Mouse (Mus musculus) spleen, embryonic (tissue): ENCODE measurements at regions not wholly inside any gene's neighbourhood (a gene's known extent, or its start where the extent isn't known, plus 50 kb on each side); places are given as distances from the start of the nearest gene placed in this dataset.

ENCODE experiments used
- CTCF ChIA-PET: fragments of 350-600 bp; sonication (Branson Sonifier 250); formaldehyde crosslinking; loops from one replicate; lab custom pipeline; 2022; lab: Charles Lee

GRCm38 (mm10) chr10:9168725-9169124 is 282.9 kb upstream of the Sash1 start:
- CTCF ChIA-PET: no interaction called here

GRCm38 (mm10) chr10:9166017-9166416 is 280.1 kb upstream of the Sash1 start:
- CTCF ChIA-PET: no interaction called here

GRCm38 (mm10) chr10:9165598-9165997 is 279.7 kb upstream of the Sash1 start:
- CTCF ChIA-PET: no interaction called here

GRCm38 (mm10) chr10:9164333-9164732 is 278.5 kb upstream of the Sash1 start:
- CTCF ChIA-PET: no interaction called here

- CTCF ChIA-PET: interaction anchor here (0.7 kb wide), 1 partner anchor 495 kb away, joined by 3 read pairs; no protein-coding TSS in a partner anchor
Observed at GRCm38 (mm10) chr10:9161597-9161996, 275.7 kb upstream of the Sash1 start.

- CTCF ChIA-PET: no interaction called here
Observed at GRCm38 (mm10) chr10:9157299-9158215, 271.7 kb upstream of the Sash1 start.

- CTCF ChIA-PET: no interaction called here
Observed at GRCm38 (mm10) chr10:9136099-9136498, 250.2 kb upstream of the Sash1 start.

- CTCF ChIA-PET: no interaction called here
Observed at GRCm38 (mm10) chr10:9134293-9135021, 248.6 kb upstream of the Sash1 start.

- CTCF ChIA-PET: no interaction called here
Observed at GRCm38 (mm10) chr10:9130061-9130460, 244.2 kb upstream of the Sash1 start.

- CTCF ChIA-PET: no interaction called here
Observed at GRCm38 (mm10) chr10:9119249-9119648, 233.4 kb upstream of the Sash1 start.

- CTCF ChIA-PET: no interaction called here
Observed at GRCm38 (mm10) chr10:9117648-9118551, 232.0 kb upstream of the Sash1 start.

GRCm38 (mm10) chr10:9117134-9117533 is 231.3 kb upstream of the Sash1 start:
- CTCF ChIA-PET: no interaction called here

GRCm38 (mm10) chr10:9113706-9114105 is 227.8 kb upstream of the Sash1 start:
- CTCF ChIA-PET: interaction anchor here (0.6 kb wide), 1 partner anchor 44 kb away, joined by 3 read pairs; no protein-coding TSS in a partner anchor

GRCm38 (mm10) chr10:9111051-9111450 is 225.2 kb upstream of the Sash1 start:
- CTCF ChIA-PET: no interaction called here

GRCm38 (mm10) chr10:9096207-9096606 is 210.3 kb upstream of the Sash1 start:
- CTCF ChIA-PET: no interaction called here

GRCm38 (mm10) chr10:9095163-9095562 is 209.3 kb upstream of the Sash1 start:
- CTCF ChIA-PET: no interaction called here

- CTCF ChIA-PET: no interaction called here
Observed at GRCm38 (mm10) chr10:9092237-9092885, 206.5 kb upstream of the Sash1 start.

GRCm38 (mm10) chr10:9090961-9091360 is 205.1 kb upstream of the Sash1 start:
- CTCF ChIA-PET: no interaction called here

GRCm38 (mm10) chr10:9087871-9088270 is 202.0 kb upstream of the Sash1 start:
- CTCF ChIA-PET: no interaction called here

- CTCF ChIA-PET: no interaction called here
Observed at GRCm38 (mm10) chr10:9087171-9087570, 201.3 kb upstream of the Sash1 start.

- CTCF ChIA-PET: no interaction called here
Observed at GRCm38 (mm10) chr10:9086666-9087065, 200.8 kb upstream of the Sash1 start.
